Mouse (Mus musculus): ENCODE results near the gene Hdac7. TPM values are rescaled to one million over a fixed set of nuclear protein-coding genes. Genes with fewer than 3 reads are reported as not detected.

Hdac7 gene
- polyA plus RNA-seq (2012; rRNA removed): 8.6 and 11.3 TPM in 2 replicates
- polyA plus RNA-seq (2014; fragmentation: Nextera tagmentation; extraction: Ambion mirVana): 4.7 and 6.6 TPM in 2 replicates

- ATAC-seq (ENCODE audit: insufficient read depth) (peak; percentile 66), DNase-seq (ENCODE audit: low read depth in 3 of 3, low spot score in 3 of 3) (peak in 1 of 3 experiments; percentile 42)
- peak within 1 kb of the TSS; percentile 17 to 53 for H3K4me3 ChIP-seq (ENCODE audit: insufficient read depth in 1 of 2, low read depth in 2 of 2, low read length in 2 of 2)
- no peaks in the 10 kb centered on the region for H3K9me3 ChIP-seq (ENCODE audit: control insufficient read depth, low read length)
- H3K27me3 ChIP-seq (ENCODE audit: control insufficient read depth, insufficient read depth, low read length): no peaks in the 10 kb centered on the region
- no peaks in the 10 kb centered on the region for H3K36me3 ChIP-seq (replicated peaks; ENCODE audit: control insufficient read depth, insufficient read depth, low read depth)
- H3K4me1 ChIP-seq (replicated peaks; ENCODE audit: control insufficient read depth in 2 of 2, insufficient read depth in 2 of 2, low read length in 1 of 2): peaks cover 40 to 81% of the 10 kb centered on the region in 2 experiments
- H3K4me2 ChIP-seq (ENCODE audit: low read depth): peak within 1 kb of the TSS; percentile 64
- H3K9ac ChIP-seq (replicated peaks): peak within 1 kb of the TSS; percentile 37
- peak within 1 kb of the TSS; percentile 59 for H3K27ac ChIP-seq
- 18% methylated on average over 19 of the region's 19 CpGs for WGBS (ENCODE audit: insufficient replicate concordance)
- no peak for TF ChIP-seq CTCF (IDR thresholded peaks at IDR 0.05; ENCODE audit: low read depth)
- peak; percentile 78 for TF ChIP-seq EP300 (IDR thresholded peaks at IDR 0.05; ENCODE audit: low read depth)
Measured at GRCm38 (mm10) chr15:97844037-97845034, at the start of gene Hdac7. TSS of gene Hdac7 (minus strand) at chr15:97844502.

GRCm38 (mm10) chr15:97892506-97892905 lies 48.2 kb upstream of the Hdac7 start:
- no peak for TF ChIP-seq CTCF (IDR thresholded peaks at IDR 0.05; ENCODE audit: low read depth)
- no peak for TF ChIP-seq EP300 (IDR thresholded peaks at IDR 0.05; ENCODE audit: low read depth)
- Histone ChIP-seq H3K27me3 (ENCODE audit: control insufficient read depth, insufficient read depth, low read length) (no peaks in the 10 kb centered on the region), H3K4me2 (ENCODE audit: low read depth) (no peak overlapping the region), H3K4me3 (ENCODE audit: insufficient read depth in 1 of 2, low read depth in 2 of 2, low read length in 2 of 2) (no peak overlapping the region), H3K9me3 (ENCODE audit: control insufficient read depth, low read length) (no peaks in the 10 kb centered on the region), H3K27ac (no peak overlapping the region), H3K9ac (replicated peaks) (no peak overlapping the region), H3K4me1 (replicated peaks; ENCODE audit: control insufficient read depth in 2 of 2, insufficient read depth in 2 of 2, low read length in 1 of 2) (peaks cover 0 to 5% of the 10 kb centered on the region in 2 experiments; a peak in 2 of 4 replicates), H3K36me3 (replicated peaks; ENCODE audit: control insufficient read depth, insufficient read depth, low read depth) (no peaks in the 10 kb centered on the region)
- DNase-seq (ENCODE audit: low read depth in 3 of 3, low spot score in 3 of 3): no peak
- ATAC-seq (ENCODE audit: insufficient read depth): peak; percentile 39; the same call in 1 of the 2 replicates
- 10% methylated on average over 8 of the region's 8 CpGs for WGBS (ENCODE audit: insufficient replicate concordance)

- no peaks in the 10 kb centered on the region for H3K27me3 ChIP-seq (ENCODE audit: control insufficient read depth, insufficient read depth, low read length)
- no peak overlapping the region for H3K4me2 ChIP-seq (ENCODE audit: low read depth)
- peaks cover 0 to 5% of the 10 kb centered on the region in 2 experiments; a peak in 2 of 4 replicates for H3K4me1 ChIP-seq (replicated peaks; ENCODE audit: control insufficient read depth in 2 of 2, insufficient read depth in 2 of 2, low read length in 1 of 2)
- H3K36me3 ChIP-seq (replicated peaks; ENCODE audit: control insufficient read depth, insufficient read depth, low read depth): no peaks in the 10 kb centered on the region
- no peak overlapping the region for H3K9ac ChIP-seq (replicated peaks)
- DNase-seq (ENCODE audit: low read depth in 3 of 3, low spot score in 3 of 3) (no peak), ATAC-seq (ENCODE audit: insufficient read depth) (no peak)
- H3K27ac ChIP-seq: no peak overlapping the region
- H3K4me3 ChIP-seq (ENCODE audit: insufficient read depth in 1 of 2, low read depth in 2 of 2, low read length in 2 of 2): no peak overlapping the region
- H3K9me3 ChIP-seq (ENCODE audit: control insufficient read depth, low read length): no peaks in the 10 kb centered on the region
- no peak for TF ChIP-seq EP300 (IDR thresholded peaks at IDR 0.05; ENCODE audit: low read depth)
- TF ChIP-seq CTCF (IDR thresholded peaks at IDR 0.05; ENCODE audit: low read depth): no peak
- WGBS (ENCODE audit: insufficient replicate concordance): 80% methylated on average over 10 of the region's 10 CpGs
Measured at GRCm38 (mm10) chr15:97890450-97890849, 46.1 kb upstream of the Hdac7 start.

DNA sequence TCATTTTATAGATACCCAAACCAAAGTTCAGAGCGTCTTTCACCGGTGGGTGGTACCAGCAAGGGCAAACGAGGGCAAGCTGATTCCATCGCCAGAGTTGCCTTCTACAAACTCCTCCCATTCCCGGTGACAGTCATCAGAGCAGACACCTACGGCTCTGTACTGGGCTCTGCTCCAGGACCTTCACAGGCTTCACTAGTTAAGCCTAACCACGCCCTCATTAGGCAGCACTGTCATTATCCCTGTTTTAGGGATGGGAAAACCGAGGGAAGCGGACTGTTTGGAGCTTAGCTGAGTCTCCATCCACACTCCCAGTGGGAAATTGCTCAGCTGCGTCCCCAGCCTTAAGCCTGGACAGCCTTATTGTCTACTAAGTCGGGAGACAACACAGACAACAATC lies 45.7 kb upstream of the Hdac7 start:
- Histone ChIP-seq H3K9ac (replicated peaks) (no peak overlapping the region), H3K27ac (no peak overlapping the region), H3K9me3 (ENCODE audit: control insufficient read depth, low read length) (no peaks in the 10 kb centered on the region), H3K27me3 (ENCODE audit: control insufficient read depth, insufficient read depth, low read length) (no peaks in the 10 kb centered on the region), H3K36me3 (replicated peaks; ENCODE audit: control insufficient read depth, insufficient read depth, low read depth) (no peaks in the 10 kb centered on the region), H3K4me3 (ENCODE audit: insufficient read depth in 1 of 2, low read depth in 2 of 2, low read length in 2 of 2) (no peak overlapping the region), H3K4me2 (ENCODE audit: low read depth) (no peak overlapping the region), H3K4me1 (replicated peaks; ENCODE audit: control insufficient read depth in 2 of 2, insufficient read depth in 2 of 2, low read length in 1 of 2) (peaks cover 0 to 5% of the 10 kb centered on the region in 2 experiments; a peak in 2 of 4 replicates)
- WGBS (ENCODE audit: insufficient replicate concordance): 54% methylated on average over 11 of the region's 11 CpGs
- no peak for ATAC-seq (ENCODE audit: insufficient read depth)
- TF ChIP-seq CTCF (IDR thresholded peaks at IDR 0.05; ENCODE audit: low read depth) (no peak), EP300 (IDR thresholded peaks at IDR 0.05; ENCODE audit: low read depth) (no peak)
- no peak for DNase-seq (ENCODE audit: low read depth in 3 of 3, low spot score in 3 of 3)

DNA sequence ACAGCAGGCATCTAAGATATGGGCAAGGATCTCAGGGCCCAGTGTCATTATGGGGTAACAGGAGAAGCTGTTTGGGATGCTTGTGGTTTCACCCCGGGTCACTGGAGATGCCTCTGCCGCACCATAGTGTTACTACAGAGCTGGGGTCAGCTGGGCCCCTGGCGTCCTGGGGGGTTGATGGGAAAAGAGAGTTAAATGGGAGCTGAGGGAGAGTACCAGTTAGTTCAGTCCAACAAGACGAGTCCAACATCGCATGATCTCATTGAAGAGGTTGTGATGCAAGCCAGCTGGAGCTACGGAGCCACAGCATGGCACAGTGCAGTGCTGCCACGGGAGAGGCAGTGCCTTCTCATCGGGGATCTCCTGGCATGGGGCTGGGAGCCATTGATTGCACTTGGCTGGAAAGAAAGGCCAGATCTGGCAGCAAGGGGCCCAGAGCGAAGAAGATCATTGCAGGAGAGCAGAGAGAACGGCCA lies 43.3 kb upstream of the Hdac7 start:
- H3K27ac ChIP-seq: no peak overlapping the region
- no peak for ATAC-seq (ENCODE audit: insufficient read depth)

More for the DNA sequence above, 43.3 kb upstream of the Hdac7 start:
- Histone ChIP-seq H3K27me3 (ENCODE audit: control insufficient read depth, insufficient read depth, low read length) (no peaks in the 10 kb centered on the region), H3K4me1 (replicated peaks; ENCODE audit: control insufficient read depth in 2 of 2, insufficient read depth in 2 of 2, low read length in 1 of 2) (peaks cover 0 to 3% of the 10 kb centered on the region in 2 experiments; a peak in 2 of 4 replicates), H3K9ac (replicated peaks) (no peak overlapping the region), H3K4me2 (ENCODE audit: low read depth) (no peak overlapping the region), H3K9me3 (ENCODE audit: control insufficient read depth, low read length) (no peaks in the 10 kb centered on the region), H3K4me3 (ENCODE audit: insufficient read depth in 1 of 2, low read depth in 2 of 2, low read length in 2 of 2) (no peak overlapping the region), H3K36me3 (replicated peaks; ENCODE audit: control insufficient read depth, insufficient read depth, low read depth) (no peaks in the 10 kb centered on the region)
- DNase-seq (ENCODE audit: low read depth in 3 of 3, low spot score in 3 of 3): no peak
- WGBS (ENCODE audit: insufficient replicate concordance): 69% methylated on average over 10 of the region's 10 CpGs
- TF ChIP-seq CTCF (IDR thresholded peaks at IDR 0.05; ENCODE audit: low read depth): no peak
- TF ChIP-seq EP300 (IDR thresholded peaks at IDR 0.05; ENCODE audit: low read depth): no peak

Measured in liver, embryonic 14.5 days (tissue).